Mouse (Mus musculus): ENCODE measurements around the gene Etv6.

- TF ChIP-seq CTCF (IDR thresholded peaks at IDR 0.05; ENCODE audit: insufficient read depth, low read length): no peak
- TF ChIP-seq POLR2A (IDR thresholded peaks at IDR 0.05; ENCODE audit: borderline replicate concordance, extremely low read depth, low read depth, low read length): no peak
These were observed 38.0 kb upstream of the Etv6 start for GRCm38 (mm10) chr6:133997461-133997860.
